Mouse (Mus musculus): Measurements from ENCODE around the gene Mme. TPM values are rescaled to one million over a fixed set of nuclear protein-coding genes. Genes with fewer than 3 reads are reported as not detected.

Gene Mme
- polyA plus RNA-seq, 1 experiment from 2014 or later = 53.0 TPM

- peak; percentile 93 for ATAC-seq
- Histone ChIP-seq H3K27ac (ENCODE audit: low read depth, low read length) (peak overlapping the region; percentile 58; the same call in 1 of the 2 replicates), H3K4me2 (replicated peaks; ENCODE audit: low read depth) (no peak overlapping the region), H3K4me1 (replicated peaks; ENCODE audit: control insufficient read depth, insufficient read depth, low read length) (no peaks in the 10 kb centered on the region), H3K9ac (ENCODE audit: low read depth, low read length) (no peak overlapping the region), H3K27me3 (replicated peaks; ENCODE audit: control insufficient read depth, insufficient read depth, low read length) (no peaks in the 10 kb centered on the region), H3K9me3 (ENCODE audit: control insufficient read depth) (no peaks in the 10 kb centered on the region), H3K36me3 (ENCODE audit: control insufficient read depth, insufficient read depth) (no peaks in the 10 kb centered on the region; the same call in 1 of the 2 replicates), H3K4me3 (ENCODE audit: low read depth, low read length) (no peak overlapping the region)
- TF ChIP-seq CTCF (IDR thresholded peaks at IDR 0.05; ENCODE audit: low read depth) = peak; percentile 49
- WGBS = 57% methylated on average over 3 of the region's 3 CpGs
These were observed 99.2 kb downstream of the Mme start for GRCm38 (mm10) chr3:63340546-63340945.

- Histone ChIP-seq H3K4me2 (replicated peaks; ENCODE audit: low read depth) (no peak overlapping the region), H3K9ac (ENCODE audit: low read depth, low read length) (no peak overlapping the region), H3K4me1 (replicated peaks; ENCODE audit: control insufficient read depth, insufficient read depth, low read length) (no peaks in the 10 kb centered on the region), H3K9me3 (ENCODE audit: control insufficient read depth) (no peaks in the 10 kb centered on the region), H3K27ac (ENCODE audit: low read depth, low read length) (no peak overlapping the region), H3K27me3 (replicated peaks; ENCODE audit: control insufficient read depth, insufficient read depth, low read length) (no peaks in the 10 kb centered on the region), H3K36me3 (ENCODE audit: control insufficient read depth, insufficient read depth) (no peaks in the 10 kb centered on the region; the same call in 1 of the 2 replicates), H3K4me3 (ENCODE audit: low read depth, low read length) (no peak overlapping the region)
- TF ChIP-seq CTCF (IDR thresholded peaks at IDR 0.05; ENCODE audit: low read depth) = no peak
- 89% methylated on average over 4 of the region's 4 CpGs for WGBS
- ATAC-seq = no peak
These were observed 100.1 kb downstream of the Mme start for GRCm38 (mm10) chr3:63341481-63341880.

GRCm38 (mm10) chr3:63344998-63345397 lies 103.7 kb downstream of the Mme start:
- Histone ChIP-seq H3K27me3 (replicated peaks; ENCODE audit: control insufficient read depth, insufficient read depth, low read length) (no peaks in the 10 kb centered on the region), H3K9ac (ENCODE audit: low read depth, low read length) (no peak overlapping the region), H3K9me3 (ENCODE audit: control insufficient read depth) (no peaks in the 10 kb centered on the region), H3K4me3 (ENCODE audit: low read depth, low read length) (no peak overlapping the region), H3K4me1 (replicated peaks; ENCODE audit: control insufficient read depth, insufficient read depth, low read length) (no peaks in the 10 kb centered on the region), H3K27ac (ENCODE audit: low read depth, low read length) (no peak overlapping the region), H3K4me2 (replicated peaks; ENCODE audit: low read depth) (no peak overlapping the region), H3K36me3 (ENCODE audit: control insufficient read depth, insufficient read depth) (no peaks in the 10 kb centered on the region)
- ATAC-seq = no peak
- no peak for TF ChIP-seq CTCF (IDR thresholded peaks at IDR 0.05; ENCODE audit: low read depth)
- 83% methylated on average over 5 of the region's 5 CpGs for WGBS

GRCm38 (mm10) chr3:63348893-63349426 lies 107.6 kb downstream of the Mme start:
- no peak overlapping the region for H3K27ac ChIP-seq (ENCODE audit: low read depth, low read length)
- no peak overlapping the region for H3K4me2 ChIP-seq (replicated peaks; ENCODE audit: low read depth)
- WGBS = 56% methylated on average over 2 of the region's 2 CpGs
- no peaks in the 10 kb centered on the region for H3K9me3 ChIP-seq (ENCODE audit: control insufficient read depth)
- no peaks in the 10 kb centered on the region for H3K36me3 ChIP-seq (ENCODE audit: control insufficient read depth, insufficient read depth)
- TF ChIP-seq CTCF (IDR thresholded peaks at IDR 0.05; ENCODE audit: low read depth) = no peak
- ATAC-seq = peak; percentile 87
- H3K4me3 ChIP-seq (ENCODE audit: low read depth, low read length) = no peak overlapping the region
- no peak overlapping the region for H3K9ac ChIP-seq (ENCODE audit: low read depth, low read length)
- H3K4me1 ChIP-seq (replicated peaks; ENCODE audit: control insufficient read depth, insufficient read depth, low read length) = no peaks in the 10 kb centered on the region
- no peaks in the 10 kb centered on the region for H3K27me3 ChIP-seq (replicated peaks; ENCODE audit: control insufficient read depth, insufficient read depth, low read length)

GRCm38 (mm10) chr3:63350242-63350641 lies 108.9 kb downstream of the Mme start:
- no peak overlapping the region for H3K4me2 ChIP-seq (replicated peaks; ENCODE audit: low read depth)
- no peaks in the 10 kb centered on the region for H3K9me3 ChIP-seq (ENCODE audit: control insufficient read depth)
- H3K27ac ChIP-seq (ENCODE audit: low read depth, low read length) = 0 out of 2 replicates have a peak overlapping the region, but pooled peaks have one; percentile 41
- H3K9ac ChIP-seq (ENCODE audit: low read depth, low read length) = no peak overlapping the region
- H3K4me3 ChIP-seq (ENCODE audit: low read depth, low read length) = no peak overlapping the region
- no peaks in the 10 kb centered on the region for H3K4me1 ChIP-seq (replicated peaks; ENCODE audit: control insufficient read depth, insufficient read depth, low read length)
- WGBS = 43% methylated on average over 4 of the region's 4 CpGs
- peak; percentile 79 for ATAC-seq
- no peak for TF ChIP-seq CTCF (IDR thresholded peaks at IDR 0.05; ENCODE audit: low read depth)
- no peaks in the 10 kb centered on the region for H3K27me3 ChIP-seq (replicated peaks; ENCODE audit: control insufficient read depth, insufficient read depth, low read length)
- no peaks in the 10 kb centered on the region for H3K36me3 ChIP-seq (ENCODE audit: control insufficient read depth, insufficient read depth)

GRCm38 (mm10) chr3:63350704-63351103 lies 109.4 kb downstream of the Mme start:
- no peak overlapping the region for H3K4me2 ChIP-seq (replicated peaks; ENCODE audit: low read depth)
- H3K4me3 ChIP-seq (ENCODE audit: low read depth, low read length) = no peak overlapping the region
- H3K27me3 ChIP-seq (replicated peaks; ENCODE audit: control insufficient read depth, insufficient read depth, low read length) = no peaks in the 10 kb centered on the region
- no peaks in the 10 kb centered on the region for H3K9me3 ChIP-seq (ENCODE audit: control insufficient read depth)
- H3K4me1 ChIP-seq (replicated peaks; ENCODE audit: control insufficient read depth, insufficient read depth, low read length) = no peaks in the 10 kb centered on the region
- ATAC-seq = peak; percentile 74
- no peak overlapping the region for H3K27ac ChIP-seq (ENCODE audit: low read depth, low read length)
- WGBS = 15% methylated on average over 3 of the region's 3 CpGs
- H3K36me3 ChIP-seq (ENCODE audit: control insufficient read depth, insufficient read depth) = no peaks in the 10 kb centered on the region
- H3K9ac ChIP-seq (ENCODE audit: low read depth, low read length) = no peak overlapping the region
- no peak for TF ChIP-seq CTCF (IDR thresholded peaks at IDR 0.05; ENCODE audit: low read depth)

Data from intestine, postnatal 0 days (tissue).